Mouse (Mus musculus) urinary bladder, postnatal 4 days (tissue): Measurements from ENCODE around the gene Tmem178b.

Source experiments
- DNase-seq, 2 experiments: peaks; one replicate each; pipeline ENCODE4 v3.0.0; 2021 to 2022; ENCODE audit warnings: low spot score in 2 of 2

Gene Tmem178b

GRCm38 (mm10) chr6:40161381-40161780, 288.3 kb downstream of the Tmem178b start:
- no peak for DNase-seq

DNA sequence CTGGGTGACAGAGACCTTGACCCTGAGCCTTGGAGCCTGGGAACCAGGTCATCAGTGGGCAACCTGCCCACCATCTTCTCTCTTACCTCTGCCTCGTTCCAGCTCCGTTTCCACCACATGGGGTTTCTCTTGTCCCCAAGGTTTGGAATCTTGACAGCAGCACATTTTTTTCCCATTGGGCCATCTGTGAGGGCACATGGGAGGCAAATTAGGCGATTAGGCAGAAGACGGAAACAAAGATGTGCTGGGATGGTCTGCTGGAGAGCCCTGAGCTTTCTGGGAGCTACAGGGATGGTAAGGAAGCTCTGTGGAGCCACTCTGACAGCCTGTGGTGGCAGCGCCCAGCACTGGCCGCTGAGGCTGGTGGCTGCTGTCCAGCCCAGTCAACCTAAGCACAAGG, 300.5 kb downstream of the Tmem178b start:
- no peak for DNase-seq

DNA sequence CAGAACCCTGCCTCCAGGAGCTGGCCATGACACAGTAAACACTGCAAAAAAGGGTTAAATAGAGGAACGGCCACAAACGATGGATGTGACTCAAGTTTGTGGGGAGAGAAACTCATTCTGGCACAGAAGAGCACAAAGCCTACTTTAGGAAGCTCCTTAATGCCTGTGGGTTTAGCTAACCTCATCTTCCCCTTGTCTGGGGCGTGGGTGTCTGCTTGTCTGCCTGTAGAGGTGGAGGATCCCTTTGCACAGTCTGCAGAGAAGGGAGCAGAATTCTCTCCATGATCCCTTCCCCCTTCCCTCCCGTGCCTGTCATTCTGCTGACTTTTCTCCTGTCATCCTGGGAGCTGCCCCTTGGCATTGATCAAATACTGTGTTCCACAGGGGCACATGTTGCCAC, 304.8 kb downstream of the Tmem178b start:
- no peak for DNase-seq

DNA sequence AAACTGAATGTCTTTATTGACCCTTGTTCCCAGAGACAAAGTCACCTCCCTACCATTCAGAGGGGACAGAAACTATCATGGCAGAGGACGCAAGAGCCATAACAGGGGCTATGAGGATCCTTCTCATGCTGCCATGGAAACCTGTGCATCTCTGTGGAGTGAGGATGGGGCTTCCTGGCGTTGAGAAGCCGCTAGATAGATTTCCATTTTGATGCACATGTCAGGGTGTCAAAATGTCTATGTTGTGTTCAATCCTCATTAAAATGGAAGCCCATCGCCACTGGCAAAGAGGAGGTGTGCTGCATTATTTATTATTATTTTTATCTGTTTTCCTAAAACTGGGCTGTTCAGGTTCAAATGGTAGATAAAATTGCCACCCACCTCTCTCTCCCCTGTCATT, 307.5 kb downstream of the Tmem178b start:
- no peak for DNase-seq

GRCm38 (mm10) chr6:40200661-40201060, 327.6 kb downstream of the Tmem178b start:
- no peak for DNase-seq

DNA sequence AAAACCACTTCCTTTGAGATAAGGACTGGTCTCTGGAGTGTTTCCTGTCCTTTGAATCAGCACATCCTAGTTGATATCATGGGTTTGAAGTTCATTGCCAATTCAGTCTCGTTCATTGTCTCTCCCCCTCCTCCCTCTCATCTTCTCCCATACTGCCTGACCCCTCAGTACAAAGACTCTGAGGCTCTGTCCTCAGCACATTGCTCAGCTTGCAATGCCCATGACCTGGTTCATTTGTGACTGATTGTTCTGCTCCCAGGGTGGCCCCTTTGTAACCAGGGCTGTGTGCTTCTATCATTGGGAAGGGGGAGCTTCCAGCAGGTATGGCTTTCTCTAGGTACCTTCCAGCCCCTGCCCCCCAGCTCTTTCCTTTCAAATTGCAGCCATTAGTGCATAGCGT, 329.5 kb downstream of the Tmem178b start:
- DNase-seq: no peak

GRCm38 (mm10) chr6:40205380-40205779, 332.3 kb downstream of the Tmem178b start:
- DNase-seq: no peak

DNA sequence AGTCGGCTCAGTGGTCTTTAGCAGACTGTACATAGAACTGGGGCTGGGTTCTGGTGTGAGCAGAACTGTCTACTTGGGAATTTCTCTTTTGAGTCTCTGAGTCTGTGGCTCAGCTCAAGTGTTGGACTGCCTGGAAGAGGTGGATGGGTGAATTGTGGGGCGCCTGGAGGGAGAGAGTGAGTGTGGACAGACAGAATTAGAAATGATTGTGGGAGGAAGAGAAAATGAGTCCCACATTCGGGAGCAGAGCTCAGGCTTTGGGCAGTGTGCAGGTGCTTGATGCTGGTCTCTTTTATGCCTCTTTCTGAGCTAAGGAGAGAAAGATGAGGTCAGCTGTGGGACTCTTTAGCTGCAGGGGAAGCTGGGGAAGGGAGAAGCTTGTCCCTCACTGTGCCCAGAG, 334.9 kb downstream of the Tmem178b start:
- no peak for DNase-seq

DNA sequence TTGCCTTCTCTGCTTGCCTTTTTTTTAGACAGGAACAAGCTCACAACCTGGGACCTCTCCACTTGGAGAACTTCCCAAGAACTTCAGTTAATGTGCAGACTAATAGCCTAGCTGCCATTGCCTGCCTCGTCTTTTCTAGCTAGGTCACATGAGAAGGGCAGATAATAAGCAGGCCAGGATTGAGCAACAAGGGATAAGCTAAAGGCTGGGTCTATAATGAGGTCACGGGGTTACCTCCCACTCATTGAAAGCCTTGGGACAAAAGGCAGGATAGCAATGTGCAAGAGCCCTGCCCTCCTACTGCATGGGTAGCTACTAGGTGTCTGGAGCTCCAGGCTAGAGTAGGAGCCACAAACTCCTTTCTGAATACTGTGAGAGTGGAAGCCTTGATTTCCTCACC, 336.1 kb downstream of the Tmem178b start:
- DNase-seq: no peak

- no peak for DNase-seq
Measured at GRCm38 (mm10) chr6:40217154-40217553, 344.1 kb downstream of the Tmem178b start.

- no peak for DNase-seq
Measured at GRCm38 (mm10) chr6:40217651-40218050, 344.6 kb downstream of the Tmem178b start.

DNA sequence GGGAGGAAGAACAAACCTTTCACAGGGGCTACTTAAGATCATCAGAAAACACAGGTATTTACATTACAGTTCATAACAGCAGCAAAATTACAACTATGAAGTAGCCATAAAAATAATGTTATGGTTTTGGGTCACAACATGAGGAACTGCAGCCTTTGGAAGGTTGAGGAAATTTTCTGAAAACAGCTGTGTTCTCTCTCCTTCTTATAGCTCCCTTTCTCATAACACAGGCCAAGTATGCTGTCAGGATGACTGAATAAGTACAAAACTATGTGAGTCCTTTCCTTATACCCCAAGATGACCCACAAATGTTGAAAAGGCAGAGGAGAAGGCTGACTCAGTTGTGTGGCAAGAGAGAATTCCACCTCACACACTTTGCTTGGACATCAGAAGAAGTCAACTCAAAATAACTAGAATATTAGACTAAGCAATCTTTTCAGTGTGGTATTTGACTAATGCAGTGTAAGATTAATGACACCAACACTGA, 347.6 kb downstream of the Tmem178b start:
- DNase-seq: no peak

- DNase-seq: no peak
Measured at GRCm38 (mm10) chr6:40225585-40226280, 352.7 kb downstream of the Tmem178b start.

DNA sequence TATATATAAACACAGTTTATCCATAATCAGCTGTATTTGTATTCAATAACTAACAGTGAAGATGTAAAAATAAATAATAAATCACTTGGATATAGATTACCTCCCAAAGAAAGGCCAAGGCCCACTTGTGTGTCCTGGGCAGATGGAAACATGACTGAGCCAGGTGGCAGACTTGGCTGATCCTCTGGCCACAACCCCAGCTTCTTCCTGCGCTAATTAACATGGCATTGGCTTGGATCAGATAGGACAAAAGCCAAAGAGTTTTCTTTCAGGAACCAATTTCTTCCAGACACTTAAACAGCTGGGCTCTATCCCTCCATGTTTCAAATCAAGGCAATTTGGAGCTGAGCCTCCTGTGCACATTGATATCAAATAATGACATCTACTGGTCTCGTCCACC, 355.9 kb downstream of the Tmem178b start:
- DNase-seq: no peak

DNA sequence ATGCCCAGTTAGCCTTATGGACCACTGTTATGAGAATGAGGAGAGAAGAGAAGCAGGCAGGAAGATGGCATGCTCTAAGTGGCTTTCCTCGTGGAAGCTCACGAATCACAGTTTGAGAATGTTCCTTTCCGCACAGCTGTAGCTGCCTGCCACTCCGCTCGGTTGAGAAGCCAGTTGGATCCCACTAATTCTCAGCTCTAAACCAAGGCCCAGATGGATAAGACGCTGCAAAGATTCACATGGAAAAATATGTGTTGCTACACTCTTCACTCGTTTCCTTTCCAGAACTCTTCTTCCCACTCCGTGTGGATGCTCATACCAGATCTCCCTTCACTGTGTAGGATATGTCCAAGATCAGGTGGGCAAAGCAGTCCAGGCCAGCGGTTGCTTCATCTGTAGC, 356.9 kb downstream of the Tmem178b start:
- no peak for DNase-seq

GRCm38 (mm10) chr6:40234066-40234465, 361.0 kb downstream of the Tmem178b start:
- DNase-seq: no peak

- DNase-seq: peak; percentile 36 to 83
Measured at GRCm38 (mm10) chr6:40235793-40236470, 362.9 kb downstream of the Tmem178b start.

- DNase-seq: peak in 1 of 2 experiments; percentile 64
Measured at GRCm38 (mm10) chr6:40236841-40237765, 364.0 kb downstream of the Tmem178b start.

DNA sequence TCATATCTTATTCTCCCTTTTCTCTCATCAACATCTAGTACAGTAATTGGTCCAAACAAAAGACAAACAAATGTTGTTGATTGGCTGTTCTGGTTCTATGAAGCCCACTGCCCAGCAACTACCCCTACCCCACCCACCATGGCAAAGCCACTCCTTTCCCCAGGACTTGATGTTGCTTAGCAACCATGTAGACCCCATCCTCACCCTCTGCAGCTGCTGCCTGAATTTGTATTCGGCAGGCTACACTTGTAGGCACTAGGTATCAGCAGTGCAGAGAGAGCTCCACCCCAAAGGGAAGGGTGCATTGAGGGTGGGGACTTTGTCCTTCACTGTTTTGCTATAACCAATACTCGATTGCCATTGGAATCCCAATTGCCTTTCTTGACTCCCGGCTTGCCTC, 365.8 kb downstream of the Tmem178b start:
- no peak for DNase-seq

DNA sequence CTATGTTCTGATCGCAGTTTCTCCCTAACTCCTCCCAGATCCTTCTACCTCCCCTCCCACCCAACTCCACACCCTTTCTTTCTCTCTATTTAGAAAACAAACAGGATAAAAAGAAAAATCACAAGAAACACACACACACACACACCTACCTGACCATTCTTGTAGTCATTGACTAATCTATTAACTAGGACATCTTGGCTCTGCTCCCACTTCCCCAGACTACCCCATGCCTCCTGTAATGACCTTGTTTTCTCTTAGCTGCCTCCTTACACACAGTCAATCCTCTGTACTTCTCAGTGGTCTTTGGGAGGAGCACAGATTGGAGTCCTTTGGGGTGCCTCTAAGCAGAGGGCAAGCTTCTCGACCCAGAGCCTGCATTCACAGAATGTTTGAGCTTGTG, 367.6 kb downstream of the Tmem178b start:
- DNase-seq: no peak

GRCm38 (mm10) chr6:40247398-40247946, 374.4 kb downstream of the Tmem178b start:
- DNase-seq: no peak

GRCm38 (mm10) chr6:40249939-40250338, 376.9 kb downstream of the Tmem178b start:
- DNase-seq: no peak
